Mouse (Mus musculus) duodenum, adult 2 months (tissue): ENCODE data around the gene Gm20807. TPM values are rescaled to one million over a fixed set of nuclear protein-coding genes. Genes with fewer than 3 reads are reported as not detected.

Experiments used
- polyA plus RNA-seq: library from polyadenylated mRNA; depleted of rRNA; stranded (reverse); fragments of >200 nt; gene quantifications from 2 replicates; pipeline ENCODE4 v1.2.3, GENCODE M21; 2012; ENCODE audit warnings: low replicate concordance; rRNA removed

The Gm20807 gene
- polyA plus RNA-seq = not detected in 2 replicates

DNA sequence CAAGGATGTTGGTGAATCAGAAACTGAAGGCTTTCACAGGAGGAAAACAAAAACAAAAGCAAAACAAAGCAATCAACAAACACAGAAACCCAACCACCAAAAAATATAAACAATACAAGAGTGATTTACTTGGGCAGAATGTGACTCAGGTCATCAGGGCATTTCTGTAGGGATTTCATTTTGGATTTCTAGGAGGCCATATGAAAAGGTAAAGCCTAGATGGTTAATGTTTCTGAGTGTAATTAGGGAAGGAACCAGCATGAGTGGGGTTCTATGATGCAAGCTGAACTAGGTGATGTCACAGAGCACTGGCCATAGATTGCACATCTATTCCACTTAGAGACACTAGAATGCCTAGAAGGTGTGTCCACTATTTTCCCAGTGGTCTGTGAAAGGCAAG lies at the start of gene Gm20807:
TSS of gene Gm20807 (plus strand) at position 301 of the 400 bp plus-strand sequence.

Other genes with a start within 250 kb of the Gm20807 start
- not detected in 2 replicates for gene Gm21891, start 90.6 kb downstream of the Gm20807 start, polyA plus RNA-seq
- gene Gm21425, start 119.1 kb downstream of the Gm20807 start, polyA plus RNA-seq = not detected in 2 replicates
- not detected in 2 replicates for gene Gm21828, start 181.0 kb downstream of the Gm20807 start, polyA plus RNA-seq
- gene Gm21440, start 209.5 kb downstream of the Gm20807 start, polyA plus RNA-seq = not detected in 2 replicates
- not detected in 2 replicates for gene Gm21454, start 209.6 kb downstream of the Gm20807 start, polyA plus RNA-seq